Mouse (Mus musculus) kidney, adult 2 months (tissue): ENCODE measurements around the gene Idh2.
A peak's percentile ranks its signal among the peaks of the same experiment; 100 is the strongest.

ENCODE experiments used
- CTCF ChIP-seq: fragments of 200-500 bp; conservative IDR thresholded peaks from 2 replicates; pipeline ENCODE4 v1.5.1; 2011; ENCODE audit warnings: low read depth, mild to moderate bottlenecking, control low read depth, low read length, moderate library complexity, mixed read lengths; ENCODE audit not compliant: insufficient read depth, insufficient read length
- POLR2A ChIP-seq: fragments of 200-500 bp; IDR thresholded peaks from one replicate; pipeline ENCODE4 v1.6.1; 2011; ENCODE audit warnings: low read depth, low read length, control low read depth

DNA sequence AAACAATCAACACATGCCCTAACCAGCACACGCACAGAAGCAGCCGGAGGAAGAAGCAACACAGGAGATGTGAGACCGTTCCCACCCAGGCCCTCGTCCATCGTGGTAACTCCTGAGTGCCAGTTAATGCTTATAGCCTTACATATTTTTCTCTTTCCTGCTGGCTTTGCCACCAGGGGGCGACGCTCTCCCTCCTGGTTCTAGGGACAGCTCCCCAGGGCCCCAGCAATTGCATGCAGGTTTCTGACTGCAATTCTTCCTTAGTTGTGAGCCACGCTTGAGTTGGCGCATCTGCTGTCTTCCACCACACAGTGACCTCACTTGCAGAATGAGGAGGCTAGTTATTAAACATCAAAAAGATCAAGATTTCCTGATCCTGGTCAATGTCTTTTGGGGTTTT, 17.3 kb upstream of the Idh2 start:
- TF ChIP-seq POLR2A (no peak), CTCF (peak; percentile 75)
